Mouse (Mus musculus) telencephalon, adult 2 months (tissue): Measurements from ENCODE around the gene Lrrc45.
"Not testable (repeated sequence)": the region's sequence is repeated elsewhere in the genome, so short reads cannot be mapped to it uniquely, and the experiment has no call there.

Source experiments
- DNase-seq: peaks from one replicate; pipeline ENCODE4 v3.0.0-alpha.2; 2011; ENCODE audit warnings: low read depth, low spot score

The Lrrc45 gene

GRCm38 (mm10) chr11:120713580-120714518 is at the start of gene Lrrc45, which contains the start of gene Cenpx:
Gene Lrrc45 (plus strand): TSS chr11:120713925.
Gene Cenpx (minus strand): TSS chr11:120713738.
- DNase-seq: peak; percentile 98

- DNase-seq: no peak
These were observed 48.3 kb upstream of the Lrrc45 start for GRCm38 (mm10) chr11:120665406-120665805.

- no peak for DNase-seq
These were observed 47.1 kb upstream of the Lrrc45 start for GRCm38 (mm10) chr11:120666617-120667016.

GRCm38 (mm10) chr11:120672687-120673593 is 40.8 kb upstream of the Lrrc45 start, which contains the start of gene Aspscr1:
Gene Aspscr1 (plus strand): TSS chr11:120672973.
- peak; percentile 77 for DNase-seq

GRCm38 (mm10) chr11:120673594-120674122 is 40.1 kb upstream of the Lrrc45 start:
- DNase-seq: no peak

- not testable (repeated sequence) for DNase-seq
These were observed 37.9 kb upstream of the Lrrc45 start for GRCm38 (mm10) chr11:120675875-120676274.

- DNase-seq: no peak
These were observed 36.8 kb upstream of the Lrrc45 start for GRCm38 (mm10) chr11:120676951-120677350.

- DNase-seq: no peak
These were observed 33.8 kb upstream of the Lrrc45 start for GRCm38 (mm10) chr11:120679909-120680308.

- DNase-seq: no peak
These were observed 31.0 kb upstream of the Lrrc45 start for GRCm38 (mm10) chr11:120682683-120683082.

- no peak for DNase-seq
These were observed 30.2 kb upstream of the Lrrc45 start for GRCm38 (mm10) chr11:120683536-120683935.

GRCm38 (mm10) chr11:120684086-120684485 is 29.6 kb upstream of the Lrrc45 start:
- DNase-seq: no peak

- no peak for DNase-seq
These were observed 29.1 kb upstream of the Lrrc45 start for GRCm38 (mm10) chr11:120684660-120685059.

- DNase-seq: no peak
These were observed 27.0 kb upstream of the Lrrc45 start for GRCm38 (mm10) chr11:120686650-120687272.

- no peak for DNase-seq
These were observed 24.4 kb upstream of the Lrrc45 start for GRCm38 (mm10) chr11:120689365-120689764.

GRCm38 (mm10) chr11:120692471-120693011 is 21.2 kb upstream of the Lrrc45 start:
- DNase-seq: no peak

- no peak for DNase-seq
These were observed 20.3 kb upstream of the Lrrc45 start for GRCm38 (mm10) chr11:120693461-120693860.

- no peak for DNase-seq
These were observed 18.5 kb upstream of the Lrrc45 start for GRCm38 (mm10) chr11:120695184-120695583.

GRCm38 (mm10) chr11:120695641-120696040 is 18.1 kb upstream of the Lrrc45 start:
- DNase-seq: no peak

GRCm38 (mm10) chr11:120696568-120696967 is 17.2 kb upstream of the Lrrc45 start:
- DNase-seq: no peak

GRCm38 (mm10) chr11:120697741-120698140 is 16.0 kb upstream of the Lrrc45 start:
- no peak for DNase-seq
